Mouse (Mus musculus) c-Kit-positive CD71-negative TER-119-negative erythroid progenitor cells, embryonic 14.5 days (primary cell): ENCODE measurements around the gene Ackr2.

Experiments used
- DNase-seq: peaks from one replicate; pipeline ENCODE4 v3.0.0-alpha.2; 2013; ENCODE audit warnings: low read depth

The Ackr2 gene

GRCm38 (mm10) chr9:121916102-121916501, 17.9 kb downstream of the Ackr2 start, which contains the start of gene Cyp8b1:
Gene Cyp8b1 (minus strand): TSS chr9:121916305.
- no peak for DNase-seq

GRCm38 (mm10) chr9:121919027-121919501, 20.9 kb downstream of the Ackr2 start:
- peak; percentile 25 for DNase-seq

- no peak for DNase-seq
These were observed 25.3 kb downstream of the Ackr2 start for GRCm38 (mm10) chr9:121923443-121923842.

- no peak for DNase-seq
These were observed 25.8 kb downstream of the Ackr2 start for GRCm38 (mm10) chr9:121923906-121924305.

GRCm38 (mm10) chr9:121924901-121925560, 26.9 kb downstream of the Ackr2 start:
- DNase-seq: no peak

- DNase-seq: no peak
These were observed 27.8 kb downstream of the Ackr2 start for GRCm38 (mm10) chr9:121925959-121926358.

- no peak for DNase-seq
These were observed 28.7 kb downstream of the Ackr2 start for GRCm38 (mm10) chr9:121926634-121927405.

- no peak for DNase-seq
These were observed 29.6 kb downstream of the Ackr2 start for GRCm38 (mm10) chr9:121927721-121928120.

- DNase-seq: peak; percentile 40
These were observed 30.3 kb downstream of the Ackr2 start for GRCm38 (mm10) chr9:121928498-121928897.

- DNase-seq: no peak
These were observed 36.7 kb downstream of the Ackr2 start for GRCm38 (mm10) chr9:121934856-121935255.

- no peak for DNase-seq
These were observed 38.8 kb downstream of the Ackr2 start for GRCm38 (mm10) chr9:121936952-121937351.

GRCm38 (mm10) chr9:121937451-121937864, 39.3 kb downstream of the Ackr2 start:
- no peak for DNase-seq

- DNase-seq: peak; percentile 23
These were observed 39.8 kb downstream of the Ackr2 start for GRCm38 (mm10) chr9:121937944-121938355.

- no peak for DNase-seq
These were observed 44.9 kb downstream of the Ackr2 start for GRCm38 (mm10) chr9:121943005-121943404.

GRCm38 (mm10) chr9:121943628-121944027, 45.5 kb downstream of the Ackr2 start:
- DNase-seq: no peak

- no peak for DNase-seq
These were observed 49.6 kb downstream of the Ackr2 start for GRCm38 (mm10) chr9:121947784-121948183.

GRCm38 (mm10) chr9:121948431-121948830, 50.3 kb downstream of the Ackr2 start:
- DNase-seq: no peak

GRCm38 (mm10) chr9:121950418-121951113, 52.4 kb downstream of the Ackr2 start, which contains the start of gene Fam198a:
Gene Fam198a (plus strand): TSS chr9:121950988.
- DNase-seq: no peak

GRCm38 (mm10) chr9:121951114-121951423, 52.9 kb downstream of the Ackr2 start:
- DNase-seq: no peak

- no peak for DNase-seq
These were observed 54.4 kb downstream of the Ackr2 start for GRCm38 (mm10) chr9:121952596-121952995.

GRCm38 (mm10) chr9:121959966-121960635, 61.9 kb downstream of the Ackr2 start:
- DNase-seq: no peak
